Comparison of ENCODE assay signal across 14 mouse cellular contexts in genomic region chr9:15240863-15241595, GRCm38 (mm10). TPM values are rescaled to one million over a fixed set of nuclear protein-coding genes. Genes with fewer than 3 reads are reported as not detected.
DNase-seq lines count a peak whose midpoint lies in the region; ATAC-seq and TF ChIP-seq lines count a peak whose summit lies in the region.
"Had no signal": no experiment of that assay in that cellular context is flagged by ENCODE, and none has a peak within 500 bp of the region (broad histone marks: within the 10 kb centered on the region; RNA-seq: fewer than 3 reads in every experiment).

No protein-coding gene starts in this region.

- H3K9me3 ChIP-seq in forebrain, embryonic 10.5 days, result no peaks in the 10 kb centered on the region
- H3K9me3 ChIP-seq in forebrain, embryonic 13.5 days (replicated peaks), result no peaks in the 10 kb centered on the region
- no peaks in the 10 kb centered on the region for H3K9me3 ChIP-seq in intestine, embryonic 14.5 days (ENCODE audit: control insufficient read depth, low read length)
- no peaks in the 10 kb centered on the region for H3K9me3 ChIP-seq in intestine, embryonic 15.5 days
- H3K9me3 ChIP-seq in megakaryocyte, embryonic 14.5 days, result no peaks in the 10 kb centered on the region
- H3K9me3 ChIP-seq: embryonic facial prominence, embryonic 15.5 days; heart, embryonic 13.5 days; hindbrain, embryonic 15.5 days had no signal

- no peak overlapping the region for H3K4me3 ChIP-seq in forebrain, embryonic 10.5 days
- H3K4me3 ChIP-seq in forebrain, embryonic 13.5 days, result no peak overlapping the region
- H3K4me3 ChIP-seq in intestine, embryonic 14.5 days (ENCODE audit: low read depth, low read length), result no peak overlapping the region
- no peak overlapping the region for H3K4me3 ChIP-seq in intestine, embryonic 15.5 days (replicated peaks)
- peak overlapping the region; percentile 20 for H3K4me3 ChIP-seq in megakaryocyte, embryonic 14.5 days (replicated peaks)
- H3K4me3 ChIP-seq in small intestine, adult 2 months (ENCODE audit: low read depth, low read length), result peak overlapping the region; percentile 65
- H3K4me3 ChIP-seq: embryonic facial prominence, embryonic 15.5 days; erythroblast, embryonic 14.5 days; heart, embryonic 13.5 days; hindbrain, embryonic 15.5 days had no signal

- H3K36me3 ChIP-seq in forebrain, embryonic 10.5 days (replicated peaks), result no peaks in the 10 kb centered on the region
- no peaks in the 10 kb centered on the region for H3K36me3 ChIP-seq in forebrain, embryonic 13.5 days (ENCODE audit: poor library complexity, severe bottlenecking)
- H3K36me3 ChIP-seq in intestine, embryonic 14.5 days (ENCODE audit: control insufficient read depth, insufficient read depth, low read length), result no peaks in the 10 kb centered on the region
- H3K36me3 ChIP-seq in intestine, embryonic 15.5 days, result no peaks in the 10 kb centered on the region
- no peaks in the 10 kb centered on the region for H3K36me3 ChIP-seq in megakaryocyte, embryonic 14.5 days (replicated peaks; ENCODE audit: low read length)
- H3K36me3 ChIP-seq in small intestine, adult 2 months (ENCODE audit: control insufficient read depth, insufficient read depth, low read length), result 0 out of 2 replicates have a peak, but pooled peaks cover 2% of the 10 kb centered on the region
- H3K36me3 ChIP-seq: embryonic facial prominence, embryonic 15.5 days; heart, embryonic 13.5 days; hindbrain, embryonic 15.5 days had no signal

- no peak for TF ChIP-seq CTCF in small intestine, adult 2 months (IDR thresholded peaks at IDR 0.05; ENCODE audit: extremely low read depth, insufficient read length, insufficient replicate concordance, low read depth, low read length)

- peak; percentile 9 for DNase-seq in forebrain, embryonic 10.5 days (ENCODE audit: extremely low spot score, low spot score)
- peak; percentile 48 for DNase-seq in intestine, embryonic 14.5 days (ENCODE audit: low spot score)
- DNase-seq in adipocyte (ENCODE audit: low spot score), result no peak

- no peak for TF ChIP-seq POLR2A in small intestine, adult 2 months (IDR thresholded peaks at IDR 0.05; ENCODE audit: low read depth, low read length)

- H3K4me1 ChIP-seq in forebrain, embryonic 10.5 days, result peaks cover 23% of the 10 kb centered on the region
- peaks cover 14% of the 10 kb centered on the region for H3K4me1 ChIP-seq in forebrain, embryonic 13.5 days
- H3K4me1 ChIP-seq in intestine, embryonic 14.5 days (replicated peaks; ENCODE audit: control insufficient read depth, insufficient read depth, low read length), result peaks cover 12% of the 10 kb centered on the region; the same call in 1 of the 2 replicates
- peaks cover 18% of the 10 kb centered on the region for H3K4me1 ChIP-seq in intestine, embryonic 15.5 days (replicated peaks)
- H3K4me1 ChIP-seq in megakaryocyte, embryonic 14.5 days, result peaks cover 55% of the 10 kb centered on the region
- H3K4me1 ChIP-seq in small intestine, adult 2 months (ENCODE audit: control insufficient read depth, insufficient read depth, insufficient read length, low read length), result peaks cover 38% of the 10 kb centered on the region

- no peak overlapping the region for H3K27ac ChIP-seq in forebrain, embryonic 10.5 days
- no peak overlapping the region for H3K27ac ChIP-seq in forebrain, embryonic 13.5 days
- H3K27ac ChIP-seq in intestine, embryonic 14.5 days (ENCODE audit: low read depth), result no peak overlapping the region
- no peak overlapping the region for H3K27ac ChIP-seq in intestine, embryonic 15.5 days
- peak overlapping the region; percentile 58; the same call in 1 of the 2 replicates for H3K27ac ChIP-seq in small intestine, adult 2 months (ENCODE audit: insufficient read depth, low read depth, low read length)
- H3K27ac ChIP-seq: embryonic facial prominence, embryonic 15.5 days; heart, embryonic 13.5 days; hindbrain, embryonic 15.5 days had no signal

- H3K27me3 ChIP-seq in forebrain, embryonic 10.5 days (ENCODE audit: poor library complexity, severe bottlenecking), result peaks cover 37% of the 10 kb centered on the region
- H3K27me3 ChIP-seq in forebrain, embryonic 13.5 days, result peaks cover 3% of the 10 kb centered on the region; the same call in 1 of the 2 replicates
- H3K27me3 ChIP-seq in intestine, embryonic 14.5 days (replicated peaks; ENCODE audit: control insufficient read depth, insufficient read depth, low read length), result no peaks in the 10 kb centered on the region
- H3K27me3 ChIP-seq in intestine, embryonic 15.5 days (replicated peaks), result no peaks in the 10 kb centered on the region
- H3K27me3 ChIP-seq in megakaryocyte, embryonic 14.5 days (replicated peaks), result peaks cover 50% of the 10 kb centered on the region
- no peaks in the 10 kb centered on the region for H3K27me3 ChIP-seq in small intestine, adult 2 months (ENCODE audit: control insufficient read depth, insufficient read depth, low read length)
- H3K27me3 ChIP-seq: embryonic facial prominence, embryonic 15.5 days; hindbrain, embryonic 15.5 days had no signal

- H3K4me2 ChIP-seq in forebrain, embryonic 13.5 days, result no peak overlapping the region
- no peak overlapping the region for H3K4me2 ChIP-seq in intestine, embryonic 14.5 days (ENCODE audit: low read length)
- H3K4me2 ChIP-seq in intestine, embryonic 15.5 days (replicated peaks), result no peak overlapping the region
- H3K4me2 ChIP-seq: embryonic facial prominence, embryonic 15.5 days; heart, embryonic 13.5 days; hindbrain, embryonic 15.5 days had no signal

- H3K9ac ChIP-seq in forebrain, embryonic 13.5 days, result no peak overlapping the region
- no peak overlapping the region for H3K9ac ChIP-seq in intestine, embryonic 14.5 days (ENCODE audit: low read length)
- no peak overlapping the region for H3K9ac ChIP-seq in intestine, embryonic 15.5 days
- H3K9ac ChIP-seq: embryonic facial prominence, embryonic 15.5 days; heart, embryonic 13.5 days; hindbrain, embryonic 15.5 days had no signal

- no peak for ATAC-seq in forebrain, embryonic 13.5 days
- no peak for ATAC-seq in intestine, embryonic 14.5 days (replicated peaks; ENCODE audit: low FRiP score, low TSS enrichment, low read depth)
- no peak for ATAC-seq in intestine, embryonic 15.5 days
- no peak for ATAC-seq in megakaryocyte, adult 5-6 weeks (ENCODE audit: poor library complexity, severe bottlenecking)
- ATAC-seq: CD4-positive, CD25-positive, alpha-beta regulatory T cell, adult 4 months; forebrain, embryonic 16.5 days had no signal

- WGBS in forebrain, embryonic 10.5 days, result 73% methylated on average over 6 of the region's 6 CpGs
- WGBS in forebrain, embryonic 13.5 days, result 71% methylated on average over 6 of the region's 6 CpGs
- 73% methylated on average over 6 of the region's 6 CpGs for WGBS in intestine, embryonic 14.5 days
- WGBS in intestine, embryonic 15.5 days, result 70% methylated on average over 6 of the region's 6 CpGs
- WGBS in small intestine, adult 2 months, result 59% methylated on average over 6 of the region's 6 CpGs

RNA-seq across cellular contexts. Expression of gene Vstm5, which starts 2.2 kb away (rescaled TPM):
- polyA plus RNA-seq in forebrain, embryonic 10.5 days (2016; fragmentation: Nextera tagmentation; extraction: Ambion mirVana), result 0.34 and 0.68 TPM in 2 replicates
- polyA plus RNA-seq in forebrain, embryonic 13.5 days (2015; fragmentation: Nextera tagmentation; extraction: Ambion mirVana), result 2.7 and 4.4 TPM in 2 replicates
- polyA plus RNA-seq in intestine, embryonic 14.5 days (2014; fragmentation: Nextera tagmentation; extraction: Ambion mirVana), result 10.8 and 11.8 TPM in 2 replicates
- polyA plus RNA-seq in intestine, embryonic 15.5 days (2015; fragmentation: Nextera tagmentation; extraction: Ambion mirVana), result 7.9 and 8.3 TPM in 2 replicates
- polyA plus RNA-seq in megakaryocyte, embryonic 14.5 days (2012; ENCODE audit: insufficient read depth, low replicate concordance), result not detected in 2 replicates
- not detected in 2 replicates for total RNA-seq in megakaryocyte, adult 5-6 weeks (2015)
- not detected in 2 replicates for total RNA-seq in megakaryocyte, adult 5-6 weeks (2017)
- 26.9 and 33.1 TPM in 2 replicates for polyA plus RNA-seq in small intestine, adult 2 months (2012; rRNA removed)
- polyA plus RNA-seq: erythroblast, embryonic 14.5 days had no signal

RNA-seq across cellular contexts. Expression of gene Med17, which starts 38.7 kb away (rescaled TPM):
- 38.1 and 39.5 TPM in 2 replicates for polyA plus RNA-seq in forebrain, embryonic 10.5 days (2016; fragmentation: Nextera tagmentation; extraction: Ambion mirVana)
- polyA plus RNA-seq in forebrain, embryonic 13.5 days (2015; fragmentation: Nextera tagmentation; extraction: Ambion mirVana), result 40.1 and 44.4 TPM in 2 replicates
- 38.6 and 40.8 TPM in 2 replicates for polyA plus RNA-seq in intestine, embryonic 14.5 days (2014; fragmentation: Nextera tagmentation; extraction: Ambion mirVana)
- 31.0 and 34.5 TPM in 2 replicates for polyA plus RNA-seq in intestine, embryonic 15.5 days (2015; fragmentation: Nextera tagmentation; extraction: Ambion mirVana)
- polyA plus RNA-seq in megakaryocyte, embryonic 14.5 days (2012; ENCODE audit: insufficient read depth, low replicate concordance), result 1.0 and 7.6 TPM in 2 replicates
- total RNA-seq in megakaryocyte, adult 5-6 weeks (2015), result 32.1 and 34.7 TPM in 2 replicates
- total RNA-seq in megakaryocyte, adult 5-6 weeks (2017), result 30.4 and 32.8 TPM in 2 replicates
- 13.7 and 22.5 TPM in 2 replicates for polyA plus RNA-seq in small intestine, adult 2 months (2012; rRNA removed)

Comparison
In these comparisons a context has a peak if more than half of its experiments do, and no peak if none do; other contexts are left out.
1. H3K4me3 ChIP-seq: peak in megakaryocyte, embryonic 14.5 days (single experiment) and small intestine, adult 2 months (single experiment); none in forebrain, embryonic 10.5 days (single experiment), forebrain, embryonic 13.5 days (single experiment), intestine, embryonic 14.5 days (single experiment) and intestine, embryonic 15.5 days (single experiment).